Mouse (Mus musculus): Measurements from ENCODE around the gene Spcs1. TPM values are rescaled to one million over a fixed set of nuclear protein-coding genes. Genes with fewer than 3 reads are reported as not detected.

Spcs1 gene
- 230 and 264 TPM in 2 replicates for polyA plus RNA-seq (2015; fragmentation: Nextera tagmentation; extraction: Ambion mirVana)

GRCm38 (mm10) chr14:31001307-31002205, at the start of gene Spcs1, which contains the start of gene Glt8d1:
Spcs1 (minus strand) TSS chr14:31001672.
Glt8d1 (plus strand) TSS chr14:31001400.
- under 1% methylated on average over 84 of the region's 84 CpGs for WGBS (ENCODE audit: insufficient replicate concordance)
- Histone ChIP-seq H3K36me3 (replicated peaks) (peaks cover 17% of the 10 kb centered on the region), H3K4me3 (replicated peaks) (peak within 1 kb of the TSS; percentile 98), H3K9ac (peak within 1 kb of the TSS; percentile 85), H3K4me1 (replicated peaks) (peaks cover 28% of the 10 kb centered on the region), H3K9me3 (replicated peaks) (no peaks in the 10 kb centered on the region), H3K4me2 (peak within 1 kb of the TSS; percentile 79), H3K27me3 (no peaks in the 10 kb centered on the region), H3K27ac (replicated peaks) (peak within 1 kb of the TSS; percentile 94)
- ATAC-seq (ENCODE audit: insufficient read depth): peak; percentile 90

GRCm38 (mm10) chr14:31045817-31046216, 44.3 kb upstream of the Spcs1 start:
- ATAC-seq (ENCODE audit: insufficient read depth): peak; percentile 100
- H3K9me3 ChIP-seq (replicated peaks): no peaks in the 10 kb centered on the region
- H3K9ac ChIP-seq: no peak overlapping the region
- no peaks in the 10 kb centered on the region for H3K27me3 ChIP-seq
- H3K36me3 ChIP-seq (replicated peaks): peaks cover 67% of the 10 kb centered on the region
- H3K4me2 ChIP-seq: peak overlapping the region; percentile 52
- H3K4me1 ChIP-seq (replicated peaks): peaks cover 24% of the 10 kb centered on the region
- 26% methylated on average over 1 of the region's 1 CpGs for WGBS (ENCODE audit: insufficient replicate concordance)
- H3K27ac ChIP-seq (replicated peaks): peak overlapping the region; percentile 91
- no peak overlapping the region for H3K4me3 ChIP-seq (replicated peaks)

GRCm38 (mm10) chr14:31045296-31045695, 43.8 kb upstream of the Spcs1 start:
- peak overlapping the region; percentile 91 for H3K27ac ChIP-seq (replicated peaks)
- 50% methylated on average over 5 of the region's 5 CpGs for WGBS (ENCODE audit: insufficient replicate concordance)
- peak overlapping the region; percentile 47 for H3K4me2 ChIP-seq
- H3K4me3 ChIP-seq (replicated peaks): no peak overlapping the region
- H3K9me3 ChIP-seq (replicated peaks): no peaks in the 10 kb centered on the region
- H3K4me1 ChIP-seq (replicated peaks): peaks cover 24% of the 10 kb centered on the region
- peak; percentile 76 for ATAC-seq (ENCODE audit: insufficient read depth)
- H3K36me3 ChIP-seq (replicated peaks): peaks cover 65% of the 10 kb centered on the region
- H3K27me3 ChIP-seq: no peaks in the 10 kb centered on the region
- peak overlapping the region; percentile 3; the same call in 1 of the 2 replicates for H3K9ac ChIP-seq

- Histone ChIP-seq H3K9me3 (replicated peaks) (no peaks in the 10 kb centered on the region), H3K9ac (no peak overlapping the region), H3K27me3 (no peaks in the 10 kb centered on the region), H3K36me3 (replicated peaks) (peaks cover 78% of the 10 kb centered on the region), H3K4me2 (no peak overlapping the region), H3K4me3 (replicated peaks) (no peak overlapping the region), H3K27ac (replicated peaks) (no peak overlapping the region), H3K4me1 (replicated peaks) (peaks cover 23% of the 10 kb centered on the region)
- ATAC-seq (ENCODE audit: insufficient read depth): no peak
- WGBS (ENCODE audit: insufficient replicate concordance): 74% methylated on average over 3 of the region's 3 CpGs
These were observed 24.3 kb upstream of the Spcs1 start for GRCm38 (mm10) chr14:31025785-31026184.

GRCm38 (mm10) chr14:31022579-31022978, 21.1 kb upstream of the Spcs1 start:
- Histone ChIP-seq H3K36me3 (replicated peaks) (peaks cover 55% of the 10 kb centered on the region), H3K4me3 (replicated peaks) (no peak overlapping the region), H3K27me3 (no peaks in the 10 kb centered on the region), H3K4me2 (no peak overlapping the region), H3K4me1 (replicated peaks) (peaks cover 42% of the 10 kb centered on the region), H3K9me3 (replicated peaks) (no peaks in the 10 kb centered on the region), H3K9ac (no peak overlapping the region), H3K27ac (replicated peaks) (no peak overlapping the region; the same call in 1 of the 2 replicates)
- WGBS (ENCODE audit: insufficient replicate concordance): 61% methylated on average over 1 of the region's 1 CpGs
- no peak for ATAC-seq (ENCODE audit: insufficient read depth)

- H3K9me3 ChIP-seq (replicated peaks): no peaks in the 10 kb centered on the region
- 4% methylated on average over 38 of the region's 56 CpGs for WGBS (ENCODE audit: insufficient replicate concordance)
- H3K9ac ChIP-seq: peak overlapping the region; percentile 93
- H3K4me2 ChIP-seq: peak overlapping the region; percentile 91
- H3K4me3 ChIP-seq (replicated peaks): peak overlapping the region; percentile 68
- H3K27ac ChIP-seq (replicated peaks): peak overlapping the region; percentile 98
- no peaks in the 10 kb centered on the region for H3K27me3 ChIP-seq
- H3K36me3 ChIP-seq (replicated peaks): peaks cover 57% of the 10 kb centered on the region
- peak; percentile 94 for ATAC-seq (ENCODE audit: insufficient read depth)
- peaks cover 59% of the 10 kb centered on the region for H3K4me1 ChIP-seq (replicated peaks)
These were observed 18.1 kb upstream of the Spcs1 start for GRCm38 (mm10) chr14:31019331-31020205.

GRCm38 (mm10) chr14:31018860-31019291, 17.4 kb upstream of the Spcs1 start, which contains the start of the genes Pbrm1 and Gnl3:
Pbrm1 (plus strand) TSS chr14:31019138.
Gnl3 (minus strand) TSS chr14:31019152.
- Histone ChIP-seq H3K4me1 (replicated peaks) (peaks cover 59% of the 10 kb centered on the region), H3K9me3 (replicated peaks) (no peaks in the 10 kb centered on the region), H3K36me3 (replicated peaks) (peaks cover 59% of the 10 kb centered on the region), H3K4me3 (replicated peaks) (peak within 1 kb of the TSS; percentile 68), H3K9ac (peak within 1 kb of the TSS; percentile 93), H3K27ac (replicated peaks) (peak within 1 kb of the TSS; percentile 98), H3K4me2 (peak within 1 kb of the TSS; percentile 91), H3K27me3 (no peaks in the 10 kb centered on the region)
- under 1% methylated on average over 53 of the region's 53 CpGs for WGBS (ENCODE audit: insufficient replicate concordance)
- ATAC-seq (ENCODE audit: insufficient read depth): peak; percentile 87

- H3K27ac ChIP-seq (replicated peaks): peak overlapping the region; percentile 98
- H3K36me3 ChIP-seq (replicated peaks): peaks cover 61% of the 10 kb centered on the region
- H3K4me2 ChIP-seq: peak overlapping the region; percentile 91
- peaks cover 56% of the 10 kb centered on the region for H3K4me1 ChIP-seq (replicated peaks)
- ATAC-seq (ENCODE audit: insufficient read depth): no peak
- no peaks in the 10 kb centered on the region for H3K27me3 ChIP-seq
- H3K4me3 ChIP-seq (replicated peaks): peak overlapping the region; percentile 68
- WGBS (ENCODE audit: insufficient replicate concordance): 0% methylated on average over 2 of the region's 2 CpGs
- H3K9me3 ChIP-seq (replicated peaks): no peaks in the 10 kb centered on the region
- H3K9ac ChIP-seq: peak overlapping the region; percentile 93
These were observed 16.4 kb upstream of the Spcs1 start for GRCm38 (mm10) chr14:31017854-31018253.

GRCm38 (mm10) chr14:31016063-31016462, 14.6 kb upstream of the Spcs1 start:
- Histone ChIP-seq H3K4me2 (peak overlapping the region; percentile 91; the same call in 1 of the 2 replicates), H3K27me3 (no peaks in the 10 kb centered on the region), H3K9me3 (replicated peaks) (no peaks in the 10 kb centered on the region), H3K4me3 (replicated peaks) (no peak overlapping the region), H3K4me1 (replicated peaks) (peaks cover 41% of the 10 kb centered on the region), H3K36me3 (replicated peaks) (peaks cover 67% of the 10 kb centered on the region), H3K27ac (replicated peaks) (peak overlapping the region; percentile 35; the same call in 1 of the 2 replicates), H3K9ac (no peak overlapping the region)
- no peak for ATAC-seq (ENCODE audit: insufficient read depth)
- 10% methylated on average over 1 of the region's 1 CpGs for WGBS (ENCODE audit: insufficient replicate concordance)

- Histone ChIP-seq H3K9ac (no peak overlapping the region), H3K36me3 (replicated peaks) (peaks cover 88% of the 10 kb centered on the region), H3K4me3 (replicated peaks) (no peak overlapping the region), H3K27me3 (no peaks in the 10 kb centered on the region), H3K27ac (replicated peaks) (no peak overlapping the region), H3K9me3 (replicated peaks) (no peaks in the 10 kb centered on the region), H3K4me2 (no peak overlapping the region), H3K4me1 (replicated peaks) (peaks cover 32% of the 10 kb centered on the region)
- 88% methylated on average over 2 of the region's 2 CpGs for WGBS (ENCODE audit: insufficient replicate concordance)
- ATAC-seq (ENCODE audit: insufficient read depth): no peak
These were observed 12.5 kb upstream of the Spcs1 start for GRCm38 (mm10) chr14:31013928-31014327.
